Mouse (Mus musculus) kidney, postnatal 0 days (tissue): Measurements from ENCODE around the gene Eif2s2. TPM values are rescaled to one million over a fixed set of nuclear protein-coding genes. Genes with fewer than 3 reads are reported as not detected.

Experiments
- ATAC-seq: fragments of 200-750 bp; cut with Nextera tagmentation; replicated peaks from 2 replicates; pipeline ENCODE4 v1.8.0; 2017; ENCODE audit warnings: low read depth, moderate number of reproducible peaks, moderate TSS enrichment, moderate library complexity; ENCODE audit not compliant: low FRiP score
- DNase-seq: peaks from one replicate; pipeline ENCODE4 v3.0.0-alpha.2; 2016; ENCODE audit warnings: low spot score
- H3K27ac ChIP-seq: fragments of 300-500 bp; sonication (generic); 2 replicates; pipeline ENCODE4 v1.5.1; 2014; ENCODE audit warnings: mild to moderate bottlenecking
- H3K27me3 ChIP-seq: fragments of 300-500 bp; sonication (generic); 2 replicates; pipeline ENCODE4 v1.6.1; 2014; ENCODE audit warnings: low read length, mixed read lengths; ENCODE audit not compliant: insufficient read depth
- H3K36me3 ChIP-seq: fragments of 300-500 bp; sonication (generic); 2 replicates; pipeline ENCODE4 v1.6.1; 2014; ENCODE audit warnings: low read length, mixed read lengths; ENCODE audit not compliant: insufficient read depth
- H3K4me1 ChIP-seq: fragments of 300-500 bp; sonication (generic); replicated peaks from 2 replicates; pipeline ENCODE4 v1.6.1; 2014; ENCODE audit warnings: antibody characterized with exemption, low read length, mixed read lengths; ENCODE audit not compliant: insufficient read depth
- H3K4me2 ChIP-seq: fragments of 300-500 bp; sonication (generic); 2 replicates; pipeline ENCODE4 v1.6.1; 2014; ENCODE audit warnings: mild to moderate bottlenecking, low read length, moderate library complexity, mixed read lengths
- H3K4me3 ChIP-seq: fragments of 300-500 bp; sonication (generic); replicated peaks from 2 replicates; pipeline ENCODE4 v1.5.1; 2014; ENCODE audit warnings: low read depth, low read length
- H3K9ac ChIP-seq: fragments of 300-500 bp; sonication (generic); 2 replicates; pipeline ENCODE4 v1.6.1; 2014; ENCODE audit warnings: low read depth, low read length
- H3K9me3 ChIP-seq: fragments of 300-500 bp; sonication (generic); replicated peaks from 2 replicates; pipeline ENCODE4 v1.6.1; 2016; ENCODE audit warnings: low read length, inconsistent platforms, mixed read lengths
- CTCF ChIP-seq: IDR thresholded peaks from 2 replicates; pipeline ENCODE4 v1.5.1; 2016; ENCODE audit warnings: antibody characterized with exemption, low read depth, mild to moderate bottlenecking, moderate library complexity
- WGBS: fragments of 180-500 bp; shearing (Covaris S2); extraction: QIAGEN DNeasy Blood & Tissue Kit; methylation state at CpG from one replicate; pipeline ENCODE4 v1.1.7; 2014; 5-methylcytosine and 5-hydroxymethylcytosine counted together
- polyA plus RNA-seq: library from polyadenylated mRNA; unstranded; fragments of >200 nt; fragmentation: Nextera tagmentation; extraction: Ambion mirVana; gene quantifications from 2 replicates; pipeline ENCODE4 v1.2.1, GENCODE M21; 2015

The Eif2s2 gene
- polyA plus RNA-seq, 1 experiment from 2014 or later, result 109 TPM

- H3K4me3 ChIP-seq, result no peak overlapping the region
- H3K4me2 ChIP-seq, result no peak overlapping the region
- no peak for TF ChIP-seq CTCF
- no peak overlapping the region for H3K9ac ChIP-seq
- no peaks in the 10 kb centered on the region for H3K4me1 ChIP-seq
- peaks cover 46% of the 10 kb centered on the region for H3K36me3 ChIP-seq
- DNase-seq, result no peak
- 93% methylated on average over 13 of the region's 13 CpGs for WGBS
- H3K9me3 ChIP-seq, result no peaks in the 10 kb centered on the region
- ATAC-seq, result no peak
- H3K27me3 ChIP-seq, result no peaks in the 10 kb centered on the region
- no peak overlapping the region for H3K27ac ChIP-seq
These were observed 29.1 kb downstream of the Eif2s2 start for GRCm38 (mm10) chr2:154863672-154864071.

DNA sequence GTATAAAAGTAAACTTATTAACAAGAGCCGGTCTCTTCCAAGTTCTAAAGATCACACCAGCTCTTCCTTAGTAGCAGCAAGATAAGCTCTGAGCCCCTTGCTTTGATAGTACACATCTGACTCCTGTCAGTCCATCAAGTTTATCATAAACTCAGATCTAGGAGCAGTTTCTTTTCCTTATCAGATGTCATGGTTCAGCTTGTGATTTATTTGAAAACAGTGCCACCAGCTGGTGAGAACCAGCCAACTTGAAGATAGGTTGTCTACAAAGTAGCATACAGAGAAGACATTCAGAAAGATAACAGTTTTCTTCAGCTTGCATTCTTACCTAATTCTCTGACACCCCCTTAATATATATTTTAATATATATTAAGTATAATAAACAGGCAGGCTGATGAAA, 37.4 kb downstream of the Eif2s2 start:
- Histone ChIP-seq H3K27me3 (no peaks in the 10 kb centered on the region), H3K4me1 (no peaks in the 10 kb centered on the region), H3K9ac (no peak overlapping the region), H3K9me3 (no peaks in the 10 kb centered on the region), H3K4me2 (no peak overlapping the region), H3K27ac (no peak overlapping the region), H3K36me3 (peaks cover 13% of the 10 kb centered on the region; the same call in 1 of the 2 replicates), H3K4me3 (no peak overlapping the region)
- ATAC-seq, result no peak
- peak; percentile 73 for TF ChIP-seq CTCF
- peak; percentile 78 for DNase-seq
- 91% methylated on average over 1 of the region's 1 CpGs for WGBS

- no peak for TF ChIP-seq CTCF
- ATAC-seq (no peak), DNase-seq (no peak)
- H3K4me1 ChIP-seq, result no peaks in the 10 kb centered on the region
- no peak overlapping the region for H3K27ac ChIP-seq
- H3K4me2 ChIP-seq, result no peak overlapping the region
- peaks cover 5% of the 10 kb centered on the region; the same call in 1 of the 2 replicates for H3K36me3 ChIP-seq
- H3K27me3 ChIP-seq, result no peaks in the 10 kb centered on the region
- no peak overlapping the region for H3K9ac ChIP-seq
- H3K9me3 ChIP-seq, result no peaks in the 10 kb centered on the region
- no peak overlapping the region for H3K4me3 ChIP-seq
These were observed 44.6 kb downstream of the Eif2s2 start for GRCm38 (mm10) chr2:154848086-154848485.

DNA sequence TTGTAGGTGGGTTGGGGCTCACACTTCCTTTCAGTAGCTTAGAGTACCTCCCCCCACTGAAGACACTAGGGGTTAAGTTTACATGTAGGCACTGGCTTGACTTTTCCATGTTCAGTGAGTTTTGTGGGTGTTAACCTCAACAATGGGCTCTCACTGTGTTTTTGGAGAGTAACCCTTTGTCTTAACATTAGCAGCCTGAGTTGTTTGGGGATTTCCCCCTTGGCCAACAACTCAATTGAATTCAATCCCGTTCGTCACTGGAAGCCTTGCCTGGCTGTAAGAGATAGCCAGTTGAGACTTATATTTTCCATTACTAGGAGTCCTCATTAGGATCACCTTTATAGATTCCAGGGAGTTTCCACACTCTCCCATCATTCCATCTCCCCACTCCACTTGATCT, 56.2 kb downstream of the Eif2s2 start:
- no peak for TF ChIP-seq CTCF
- DNase-seq (no peak), ATAC-seq (no peak)
- Histone ChIP-seq H3K9ac (no peak overlapping the region), H3K4me2 (no peak overlapping the region), H3K36me3 (no peaks in the 10 kb centered on the region), H3K9me3 (no peaks in the 10 kb centered on the region), H3K27ac (no peak overlapping the region), H3K27me3 (no peaks in the 10 kb centered on the region), H3K4me1 (no peaks in the 10 kb centered on the region), H3K4me3 (no peak overlapping the region)
- WGBS, result 96% methylated on average over 2 of the region's 2 CpGs

DNA sequence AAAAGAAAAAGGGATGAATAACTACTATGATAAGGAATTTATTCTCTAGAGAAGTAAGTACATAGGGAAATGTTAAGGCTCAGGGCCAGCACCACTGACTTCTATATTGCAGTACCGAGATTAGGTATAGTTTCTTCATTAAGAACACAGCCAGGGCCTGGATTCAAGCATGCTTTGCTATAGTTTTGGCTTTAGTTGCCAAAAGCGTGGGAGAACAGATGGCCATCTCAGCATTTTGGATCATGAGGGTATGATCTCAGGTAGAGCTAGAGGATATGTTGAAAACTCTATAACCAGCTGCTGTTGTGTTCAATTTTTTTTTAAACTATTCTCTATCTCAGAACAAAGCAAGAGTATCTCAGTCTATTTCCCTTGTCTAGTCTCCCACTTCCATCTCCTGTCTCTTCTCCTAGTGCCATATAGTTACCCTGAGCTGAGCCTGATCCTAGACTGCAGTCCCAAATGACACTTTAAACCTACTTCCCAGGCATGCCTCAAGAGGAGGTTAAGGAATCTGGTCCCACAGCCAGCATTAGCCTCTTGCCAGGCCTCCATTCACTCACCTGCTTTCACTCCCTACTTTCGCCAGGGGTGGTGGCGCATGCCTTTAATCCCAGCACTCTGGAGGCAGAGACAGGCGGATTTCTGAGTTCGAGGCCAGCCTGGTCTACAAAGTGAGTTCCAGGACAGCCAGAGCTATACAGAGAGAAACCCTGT, 58.4 kb downstream of the Eif2s2 start:
- no peaks in the 10 kb centered on the region for H3K4me1 ChIP-seq
- no peak for ATAC-seq
- no peak overlapping the region for H3K4me3 ChIP-seq
- no peak overlapping the region for H3K4me2 ChIP-seq
- no peak overlapping the region for H3K27ac ChIP-seq
- no peak overlapping the region for H3K9ac ChIP-seq
- H3K36me3 ChIP-seq, result no peaks in the 10 kb centered on the region
- no peaks in the 10 kb centered on the region for H3K9me3 ChIP-seq
- no peaks in the 10 kb centered on the region for H3K27me3 ChIP-seq
- WGBS, result 96% methylated on average over 6 of the region's 6 CpGs
- no peak for DNase-seq
- no peak for TF ChIP-seq CTCF

DNA sequence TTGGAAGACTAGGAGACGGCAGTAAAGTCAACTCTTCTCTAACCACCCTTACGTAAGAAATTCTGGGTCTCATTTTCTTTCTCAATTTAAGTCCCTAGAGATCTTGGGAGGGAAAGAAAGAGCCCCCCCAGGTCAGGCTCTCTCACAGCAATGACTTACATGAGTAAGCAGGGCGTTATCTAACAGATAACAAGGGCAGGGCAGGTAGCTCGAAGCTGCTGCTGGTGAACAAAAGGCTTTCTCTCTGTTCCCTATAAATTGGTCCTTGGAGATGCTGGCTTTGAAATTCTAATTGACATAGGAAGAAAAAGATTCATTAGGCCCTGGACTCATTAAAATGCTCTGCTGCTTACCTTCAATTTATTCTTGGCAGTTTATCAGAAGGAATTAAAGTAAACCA, 60.3 kb downstream of the Eif2s2 start:
- Histone ChIP-seq H3K27ac (no peak overlapping the region), H3K4me2 (no peak overlapping the region), H3K4me3 (no peak overlapping the region), H3K9me3 (no peaks in the 10 kb centered on the region), H3K36me3 (no peaks in the 10 kb centered on the region), H3K4me1 (no peaks in the 10 kb centered on the region), H3K9ac (no peak overlapping the region), H3K27me3 (no peaks in the 10 kb centered on the region)
- WGBS, result 77% methylated on average over 4 of the region's 4 CpGs
- DNase-seq (no peak), ATAC-seq (no peak)
- TF ChIP-seq CTCF, result no peak

GRCm38 (mm10) chr2:154827521-154827920, 65.2 kb downstream of the Eif2s2 start:
- Histone ChIP-seq H3K9me3 (no peaks in the 10 kb centered on the region), H3K9ac (no peak overlapping the region), H3K4me2 (no peak overlapping the region), H3K4me3 (no peak overlapping the region), H3K27me3 (no peaks in the 10 kb centered on the region), H3K4me1 (no peaks in the 10 kb centered on the region), H3K36me3 (no peaks in the 10 kb centered on the region), H3K27ac (no peak overlapping the region)
- no peak for ATAC-seq
- TF ChIP-seq CTCF, result no peak
- no peak for DNase-seq
- 75% methylated on average over 4 of the region's 4 CpGs for WGBS
